Mouse (Mus musculus) ES-E14 (cell line): ENCODE measurements around the gene Pex14.

Source experiments
- HCFC1 ChIP-seq: IDR thresholded peaks from 2 replicates; pipeline ENCODE4 v1.6.1; 2012; ENCODE audit warnings: low read length, inconsistent platforms, borderline replicate concordance; ENCODE audit not compliant: insufficient read depth
- ZNF384 ChIP-seq: IDR thresholded peaks from 2 replicates; pipeline ENCODE4 v1.6.1; 2012; ENCODE audit warnings: low read depth, low read length, inconsistent platforms

GRCm38 (mm10) chr4:148952328-148953222, 147.1 kb downstream of the Pex14 start:
- TF ChIP-seq HCFC1, result no peak
- TF ChIP-seq ZNF384, result no peak
